In the genomic region with DNA sequence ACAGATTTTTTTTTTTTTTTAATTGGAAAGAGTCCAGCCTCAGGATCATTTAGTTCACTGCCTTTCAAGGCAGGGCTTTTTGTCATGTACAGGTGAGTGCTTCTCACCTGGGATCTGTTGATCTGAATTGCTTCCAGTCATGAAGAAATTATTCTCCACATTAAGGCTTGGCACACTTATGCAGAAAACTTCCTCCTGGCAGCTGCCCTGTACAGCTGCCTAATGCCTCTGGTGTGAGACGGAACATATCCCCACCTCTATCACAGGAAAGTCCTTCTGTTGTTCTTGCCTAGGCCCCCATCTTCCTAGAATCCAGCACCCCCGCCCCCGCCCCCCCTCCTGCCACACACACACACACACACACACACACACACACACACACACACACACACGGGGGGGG, we compare ENCODE assay signal across 9 mouse cellular contexts. TPM values are rescaled to one million over a fixed set of nuclear protein-coding genes. Genes with fewer than 3 reads are reported as not detected.
A peak's percentile ranks its signal among the peaks of the same experiment; 100 is the strongest.
DNase-seq lines count a peak whose midpoint lies in the region; ATAC-seq and TF ChIP-seq lines count a peak whose summit lies in the region.
"Had no signal": no experiment of that assay in that cellular context is flagged by ENCODE, and none has a peak within 500 bp of the region (broad histone marks: within the 10 kb centered on the region; RNA-seq: fewer than 3 reads in every experiment).

No protein-coding gene starts in this region.

- DNase-seq in heart, postnatal 36 days, result no peak
- no peak for DNase-seq in testis, postnatal 10 days (ENCODE audit: low spot score)
- peak; percentile 49 for DNase-seq in liver, adult 2 months (ENCODE audit: extremely low read depth, low read depth, low spot score)
- no peak for DNase-seq in stomach, postnatal 0 days (ENCODE audit: low spot score)
- DNase-seq in cerebellum, adult 18-20 months, result no peak

- H3K9me3 ChIP-seq in heart, embryonic 13.5 days, result no peaks in the 10 kb centered on the region
- no peaks in the 10 kb centered on the region for H3K9me3 ChIP-seq in stomach, postnatal 0 days (ENCODE audit: control insufficient read depth, low read length)
- H3K9me3 ChIP-seq: limb, embryonic 15.5 days had no signal

- ATAC-seq in heart, embryonic 13.5 days (ENCODE audit: extremely low read depth, insufficient number of reproducible peaks, low FRiP score, low TSS enrichment), result no peak
- no peak for ATAC-seq in stomach, postnatal 0 days (ENCODE audit: low FRiP score, low TSS enrichment)
- ATAC-seq in cerebellum, adult (ENCODE audit: insufficient number of reproducible peaks, low FRiP score, low TSS enrichment), result no peak

- H3K27ac ChIP-seq in heart, embryonic 13.5 days (replicated peaks), result 0 out of 2 replicates have a peak overlapping the region, but pooled peaks have one; percentile 15
- H3K27ac ChIP-seq in testis, adult 2 months (ENCODE audit: control insufficient read depth, insufficient read depth, low read depth, low read length), result no peak overlapping the region
- peak overlapping the region; percentile 81 for H3K27ac ChIP-seq in liver, adult 2 months (replicated peaks; ENCODE audit: insufficient read depth, low read depth, low read length)
- no peak overlapping the region for H3K27ac ChIP-seq in stomach, postnatal 0 days (replicated peaks)

- H3K79me2 ChIP-seq in liver, adult 2 months (ENCODE audit: control insufficient read depth, insufficient read depth, low read length), result peaks cover 2% of the 10 kb centered on the region; the same call in 1 of the 2 replicates

- H3K4me3 ChIP-seq in heart, embryonic 13.5 days, result peak overlapping the region; percentile 80
- H3K4me3 ChIP-seq in testis, adult 2 months (ENCODE audit: control insufficient read depth, low read depth, low read length), result peak overlapping the region; percentile 86
- peak overlapping the region; percentile 81; the same call in 1 of the 2 replicates for H3K4me3 ChIP-seq in liver, adult 2 months (ENCODE audit: insufficient read depth, low read depth, low read length)
- H3K4me3 ChIP-seq in stomach, postnatal 0 days (ENCODE audit: low read depth, low read length), result peak overlapping the region; percentile 57; the same call in 1 of the 2 replicates

- WGBS in heart, embryonic 13.5 days, result 10% methylated on average over 1 of the region's 4 CpGs
- 10% methylated on average over 2 of the region's 4 CpGs for WGBS in liver, adult 2 months
- 13% methylated on average over 3 of the region's 4 CpGs for WGBS in stomach, postnatal 0 days

- peak overlapping the region; percentile 98 for H3K4me2 ChIP-seq in heart, embryonic 13.5 days
- H3K4me2 ChIP-seq in stomach, postnatal 0 days (replicated peaks; ENCODE audit: low read depth), result peak overlapping the region; percentile 100

- TF ChIP-seq POLR2A in testis, adult 2 months (IDR thresholded peaks at IDR 0.05; ENCODE audit: control insufficient read depth, low read depth, low read length), result no peak
- TF ChIP-seq POLR2A in liver, adult 2 months (IDR thresholded peaks at IDR 0.05; ENCODE audit: extremely low read depth, insufficient read depth, low read length), result no peak

- no peaks in the 10 kb centered on the region for H3K36me3 ChIP-seq in heart, embryonic 13.5 days
- no peaks in the 10 kb centered on the region for H3K36me3 ChIP-seq in testis, adult 2 months (ENCODE audit: control insufficient read depth, insufficient read depth, low read length)
- H3K36me3 ChIP-seq in liver, adult 2 months (ENCODE audit: control insufficient read depth, insufficient read depth, low read length), result no peaks in the 10 kb centered on the region
- H3K36me3 ChIP-seq in stomach, postnatal 0 days (ENCODE audit: control insufficient read depth, insufficient read depth, low read length), result no peaks in the 10 kb centered on the region
- H3K36me3 ChIP-seq: limb, embryonic 15.5 days had no signal

- TF ChIP-seq CTCF in testis, adult 2 months (IDR thresholded peaks at IDR 0.05; ENCODE audit: control insufficient read depth, insufficient read depth, insufficient replicate concordance, low read depth, low read length), result no peak
- no peak for TF ChIP-seq CTCF in liver, adult 2 months (IDR thresholded peaks at IDR 0.05; ENCODE audit: low read depth, low read length)
- TF ChIP-seq CTCF in stomach, postnatal 0 days (IDR thresholded peaks at IDR 0.05; ENCODE audit: low read depth), result no peak

- TF ChIP-seq EP300 in stomach, postnatal 0 days (optimal IDR thresholded peaks at IDR 0.05), result no peak

- H3K4me1 ChIP-seq in heart, embryonic 13.5 days, result peaks cover 25% of the 10 kb centered on the region
- H3K4me1 ChIP-seq in testis, adult 2 months (ENCODE audit: control insufficient read depth, insufficient read depth, low read length), result peaks cover 12% of the 10 kb centered on the region
- H3K4me1 ChIP-seq in liver, adult 2 months (ENCODE audit: control insufficient read depth, insufficient read depth, low read length), result peaks cover 6% of the 10 kb centered on the region
- H3K4me1 ChIP-seq in stomach, postnatal 0 days (replicated peaks; ENCODE audit: control insufficient read depth, insufficient read depth), result no peaks in the 10 kb centered on the region

- no peaks in the 10 kb centered on the region for H3K27me3 ChIP-seq in heart, embryonic 13.5 days (replicated peaks)
- H3K27me3 ChIP-seq in testis, adult 2 months (ENCODE audit: control insufficient read depth, insufficient read depth, low read length), result peaks cover 2% of the 10 kb centered on the region; the same call in 1 of the 2 replicates
- no peaks in the 10 kb centered on the region for H3K27me3 ChIP-seq in liver, adult 2 months (ENCODE audit: control insufficient read depth, insufficient read depth, low read length)
- no peaks in the 10 kb centered on the region for H3K27me3 ChIP-seq in stomach, postnatal 0 days (ENCODE audit: control insufficient read depth, insufficient read depth, low read length)
- H3K27me3 ChIP-seq: limb, embryonic 15.5 days had no signal

- intact Hi-C loops in heart, postnatal 36 days (cut with DNase I), result no loop called here

- H3K9ac ChIP-seq in heart, embryonic 13.5 days, result peak overlapping the region; percentile 86
- peak overlapping the region; percentile 60 for H3K9ac ChIP-seq in liver, adult 2 months (ENCODE audit: low read depth, low read length)
- H3K9ac ChIP-seq in stomach, postnatal 0 days (ENCODE audit: low read length), result no peak overlapping the region

RNA-seq across cellular contexts. Expression of gene Slc39a8, which starts 0.6 kb away (rescaled TPM):
- 13.3 and 14.5 TPM in 2 replicates for polyA plus RNA-seq in heart, embryonic 13.5 days (2015; fragmentation: Nextera tagmentation; extraction: Ambion mirVana)
- total RNA-seq in heart, postnatal 36 days (2021), result 1 to 10 TPM; 5.3 to 6.0 TPM
- 18.8 and 21.2 TPM in 2 replicates for polyA plus RNA-seq in testis, adult 2 months (2012; rRNA removed)
- total RNA-seq in liver, adult 2 months (2014; rRNA removed), result 30.0 and 32.5 TPM in 2 replicates
- 14.0 and 17.2 TPM in 2 replicates for polyA plus RNA-seq in liver, adult 2 months (2012; rRNA removed)
- polyA plus RNA-seq in stomach, postnatal 0 days (2015; fragmentation: Nextera tagmentation; extraction: Ambion mirVana), result 2.6 and 3.6 TPM in 2 replicates

Comparison
In these comparisons a context has a peak if more than half of its experiments do, and no peak if none do; other contexts are left out.
1. H3K27ac ChIP-seq: peak in heart, embryonic 13.5 days (single experiment) and liver, adult 2 months (single experiment); none in testis, adult 2 months (single experiment) and stomach, postnatal 0 days (single experiment).
2. Peak in every context shown above with its lines, with median percentiles within 50 percentile points of each other: H3K4me3 ChIP-seq.